Mouse (Mus musculus): ENCODE results near the gene Plscr3. TPM values are rescaled to one million over a fixed set of nuclear protein-coding genes. Genes with fewer than 3 reads are reported as not detected.

The Plscr3 gene
- polyA plus RNA-seq, 1 experiment from 2014 or later: 65.9 TPM

DNA sequence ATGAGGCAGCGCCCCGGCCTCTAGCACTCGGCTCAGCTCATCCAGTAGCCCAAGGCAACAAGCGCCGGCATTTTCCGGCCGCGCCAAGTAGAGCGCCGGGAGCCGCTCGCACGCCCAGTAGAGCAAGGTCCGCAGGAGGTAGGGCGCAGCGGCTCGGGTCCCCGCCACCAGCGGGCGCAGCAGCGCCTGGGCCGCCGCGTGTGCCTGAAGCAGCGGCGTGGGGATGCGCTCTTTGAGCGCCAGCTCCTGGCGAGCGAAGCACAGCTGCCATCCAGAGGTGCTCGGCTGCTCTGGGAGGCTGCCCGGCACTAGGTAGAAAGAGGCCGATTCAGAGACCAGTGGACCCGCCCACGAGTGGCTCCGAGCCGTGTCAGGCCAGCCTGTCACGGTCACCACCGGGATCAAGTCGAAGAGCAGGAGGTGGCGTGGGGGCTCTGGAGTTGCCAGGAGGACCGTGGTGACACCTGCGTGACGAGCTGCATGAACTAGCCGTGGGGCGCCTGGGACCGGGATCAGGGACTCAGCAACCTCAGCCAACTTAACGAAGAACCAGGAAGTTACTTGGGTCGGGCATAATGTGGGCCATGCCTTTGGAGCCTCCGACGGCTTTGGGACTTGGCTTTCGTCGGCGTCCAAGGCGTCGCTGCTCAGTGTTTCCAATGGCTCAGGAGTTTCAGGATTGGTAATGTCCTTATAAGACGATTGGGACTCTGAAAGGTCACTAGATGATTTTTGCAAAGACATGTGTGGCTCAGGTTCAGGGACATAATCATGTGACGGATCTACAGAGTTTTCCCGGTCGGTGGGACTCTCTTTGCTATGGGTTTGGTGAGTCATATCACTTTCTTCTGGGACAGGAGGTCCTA lies 42.2 kb upstream of the Plscr3 start:
- peak overlapping the region; percentile 47 for H3K4me3 ChIP-seq (ENCODE audit: low read depth, low read length)
- H3K36me3 ChIP-seq (ENCODE audit: control insufficient read depth, insufficient read depth, low read length): no peaks in the 10 kb centered on the region
- no peaks in the 10 kb centered on the region for H3K9me3 ChIP-seq (replicated peaks; ENCODE audit: control insufficient read depth, low read length)
- ATAC-seq (replicated peaks; ENCODE audit: insufficient number of reproducible peaks, low FRiP score, low TSS enrichment): peak; percentile 67
- H3K27me3 ChIP-seq (ENCODE audit: control insufficient read depth, insufficient read depth, low read length): peaks cover 57% of the 10 kb centered on the region
- peak overlapping the region; percentile 98 for H3K4me2 ChIP-seq
- WGBS (ENCODE audit: insufficient replicate concordance): 2% methylated on average over 58 of the region's 60 CpGs
- peaks cover 37% of the 10 kb centered on the region for H3K4me1 ChIP-seq (ENCODE audit: control insufficient read depth, insufficient read depth, low read length)
- H3K9ac ChIP-seq (ENCODE audit: low read depth, low read length): peak overlapping the region; percentile 73
- H3K27ac ChIP-seq (ENCODE audit: low read depth, low read length): no peak overlapping the region

- peak overlapping the region; percentile 47 for H3K4me3 ChIP-seq (ENCODE audit: low read depth, low read length)
- no peak for ATAC-seq (replicated peaks; ENCODE audit: insufficient number of reproducible peaks, low FRiP score, low TSS enrichment)
- H3K36me3 ChIP-seq (ENCODE audit: control insufficient read depth, insufficient read depth, low read length): no peaks in the 10 kb centered on the region
- 4% methylated on average over 12 of the region's 12 CpGs for whole genome bisulfite sequencing (ENCODE audit: insufficient replicate concordance)
- H3K27me3 ChIP-seq (ENCODE audit: control insufficient read depth, insufficient read depth, low read length): peaks cover 51% of the 10 kb centered on the region
- H3K9me3 ChIP-seq (replicated peaks; ENCODE audit: control insufficient read depth, low read length): no peaks in the 10 kb centered on the region
- H3K9ac ChIP-seq (ENCODE audit: low read depth, low read length): no peak overlapping the region
- H3K4me2 ChIP-seq: peak overlapping the region; percentile 98
- H3K27ac ChIP-seq (ENCODE audit: low read depth, low read length): no peak overlapping the region
- H3K4me1 ChIP-seq (ENCODE audit: control insufficient read depth, insufficient read depth, low read length): peaks cover 32% of the 10 kb centered on the region
These were observed 41.6 kb upstream of the Plscr3 start for GRCm38 (mm10) chr11:69804652-69804940.

DNA sequence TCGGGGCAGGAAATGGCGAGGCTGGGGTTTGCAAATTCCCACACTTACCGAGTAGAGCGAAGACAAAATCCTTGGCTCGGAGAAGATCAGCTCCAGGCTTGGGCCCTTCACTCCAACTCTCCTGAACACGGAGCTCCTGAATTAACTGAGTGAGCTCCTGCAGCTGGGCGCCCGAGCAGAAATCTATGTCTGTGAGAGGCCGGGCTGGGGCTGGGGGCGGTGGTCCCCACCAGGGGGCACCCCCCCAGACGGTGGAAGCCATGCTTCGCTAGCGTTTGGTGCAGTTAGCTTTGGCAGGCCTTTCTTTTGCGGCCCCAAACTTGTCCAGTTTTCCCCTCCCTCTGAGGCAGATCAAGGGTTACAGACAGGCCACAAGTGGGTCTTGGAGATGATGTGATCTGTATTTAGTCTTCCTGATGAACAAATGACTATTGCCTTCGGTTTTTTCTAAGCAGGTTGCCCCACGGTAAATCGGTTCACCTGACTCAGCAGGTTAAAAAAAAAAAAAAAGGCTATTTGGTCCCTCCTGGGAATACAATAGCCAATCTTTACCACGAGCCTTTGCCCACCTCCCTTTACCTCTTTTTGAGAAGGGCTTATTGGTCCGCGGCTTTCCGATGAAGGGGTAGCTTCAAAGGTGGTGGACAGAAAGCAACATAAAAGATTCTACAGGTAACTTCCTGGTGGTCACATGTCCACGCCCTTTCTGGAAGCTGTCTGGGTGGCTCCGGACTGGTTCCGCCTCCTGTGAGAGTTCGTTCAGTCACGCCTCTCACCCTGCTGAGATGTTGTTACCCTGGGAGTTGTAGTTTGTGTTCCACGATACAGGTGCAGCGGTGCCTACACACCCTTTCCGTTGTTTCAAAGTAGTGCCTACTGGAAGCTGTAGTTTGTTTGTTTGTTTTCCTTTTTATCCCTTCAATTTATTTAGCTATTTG lies 40.9 kb upstream of the Plscr3 start, which contains the start of gene Tmem102:
Tmem102 (minus strand) TSS at position 653 of the 938 bp plus-strand sequence.
- Histone ChIP-seq H3K4me2 (peak within 1 kb of the TSS; percentile 98), H3K9ac (ENCODE audit: low read depth, low read length) (no peak within 1 kb of the TSS), H3K36me3 (ENCODE audit: control insufficient read depth, insufficient read depth, low read length) (no peaks in the 10 kb centered on the region), H3K27ac (ENCODE audit: low read depth, low read length) (no peak within 1 kb of the TSS), H3K27me3 (ENCODE audit: control insufficient read depth, insufficient read depth, low read length) (peaks cover 47% of the 10 kb centered on the region), H3K9me3 (replicated peaks; ENCODE audit: control insufficient read depth, low read length) (no peaks in the 10 kb centered on the region), H3K4me1 (ENCODE audit: control insufficient read depth, insufficient read depth, low read length) (peaks cover 30% of the 10 kb centered on the region), H3K4me3 (ENCODE audit: low read depth, low read length) (peak within 1 kb of the TSS; percentile 47)
- no peak for ATAC-seq (replicated peaks; ENCODE audit: insufficient number of reproducible peaks, low FRiP score, low TSS enrichment)
- WGBS (ENCODE audit: insufficient replicate concordance): 7% methylated on average over 29 of the region's 29 CpGs

DNA sequence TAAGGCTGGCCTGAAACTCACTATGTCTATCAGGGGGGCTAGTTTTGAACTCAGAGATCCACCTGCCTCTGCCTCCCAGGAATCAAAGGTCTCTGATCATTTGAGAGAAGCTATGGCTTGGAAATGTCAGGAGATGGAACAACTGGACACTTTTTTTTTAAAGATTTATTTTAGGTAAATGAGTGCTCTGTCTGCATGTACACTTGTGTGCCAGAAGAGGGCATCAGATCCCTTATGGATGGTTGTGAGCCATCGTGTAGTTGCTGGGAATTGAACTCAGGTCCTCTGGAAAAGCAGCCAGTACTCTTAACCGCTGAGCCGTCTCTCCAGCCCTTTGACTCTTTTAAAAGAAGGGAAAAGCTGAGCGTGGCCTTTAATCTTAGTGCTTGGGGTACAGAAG lies 39.8 kb upstream of the Plscr3 start:
- H3K4me3 ChIP-seq (ENCODE audit: low read depth, low read length): no peak overlapping the region
- H3K36me3 ChIP-seq (ENCODE audit: control insufficient read depth, insufficient read depth, low read length): no peaks in the 10 kb centered on the region
- peaks cover 23% of the 10 kb centered on the region for H3K4me1 ChIP-seq (ENCODE audit: control insufficient read depth, insufficient read depth, low read length)
- ATAC-seq (replicated peaks; ENCODE audit: insufficient number of reproducible peaks, low FRiP score, low TSS enrichment): no peak
- no peaks in the 10 kb centered on the region for H3K9me3 ChIP-seq (replicated peaks; ENCODE audit: control insufficient read depth, low read length)
- WGBS (ENCODE audit: insufficient replicate concordance): 69% methylated on average over 4 of the region's 4 CpGs
- no peak overlapping the region for H3K4me2 ChIP-seq
- H3K27me3 ChIP-seq (ENCODE audit: control insufficient read depth, insufficient read depth, low read length): peaks cover 37% of the 10 kb centered on the region
- H3K9ac ChIP-seq (ENCODE audit: low read depth, low read length): no peak overlapping the region
- H3K27ac ChIP-seq (ENCODE audit: low read depth, low read length): no peak overlapping the region

DNA sequence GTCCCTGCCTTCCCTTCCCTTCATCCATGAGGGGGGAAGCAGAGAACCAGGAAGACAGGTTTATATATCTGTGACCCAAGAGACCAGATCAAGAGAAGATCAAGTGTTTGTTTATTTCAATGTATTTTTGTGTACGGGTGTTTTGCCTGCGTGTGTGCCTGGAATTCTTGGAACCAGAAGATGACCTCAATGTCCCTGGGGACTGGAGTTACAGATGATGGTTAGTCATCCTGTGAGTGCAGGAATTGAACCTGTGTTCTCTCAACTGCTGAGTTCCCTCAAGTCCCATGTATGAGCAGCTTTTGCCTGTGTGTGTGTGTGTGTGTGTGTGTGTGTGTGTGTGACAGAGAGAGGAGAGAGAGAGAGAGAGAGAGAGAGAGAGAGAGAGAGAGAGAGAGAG lies 38.5 kb upstream of the Plscr3 start:
- Histone ChIP-seq H3K4me1 (ENCODE audit: control insufficient read depth, insufficient read depth, low read length) (peaks cover 20% of the 10 kb centered on the region), H3K27ac (ENCODE audit: low read depth, low read length) (no peak overlapping the region), H3K9ac (ENCODE audit: low read depth, low read length) (no peak overlapping the region), H3K9me3 (replicated peaks; ENCODE audit: control insufficient read depth, low read length) (no peaks in the 10 kb centered on the region), H3K4me3 (ENCODE audit: low read depth, low read length) (no peak overlapping the region), H3K36me3 (ENCODE audit: control insufficient read depth, insufficient read depth, low read length) (no peaks in the 10 kb centered on the region), H3K27me3 (ENCODE audit: control insufficient read depth, insufficient read depth, low read length) (peaks cover 25% of the 10 kb centered on the region), H3K4me2 (no peak overlapping the region)
- no peak for ATAC-seq (replicated peaks; ENCODE audit: insufficient number of reproducible peaks, low FRiP score, low TSS enrichment)
- whole genome bisulfite sequencing (ENCODE audit: insufficient replicate concordance): 81% methylated on average over 2 of the region's 2 CpGs

GRCm38 (mm10) chr11:69810280-69810679 lies 35.9 kb upstream of the Plscr3 start:
- ATAC-seq (replicated peaks; ENCODE audit: insufficient number of reproducible peaks, low FRiP score, low TSS enrichment): no peak
- Histone ChIP-seq H3K36me3 (ENCODE audit: control insufficient read depth, insufficient read depth, low read length) (no peaks in the 10 kb centered on the region), H3K4me2 (no peak overlapping the region), H3K27ac (ENCODE audit: low read depth, low read length) (no peak overlapping the region), H3K9me3 (replicated peaks; ENCODE audit: control insufficient read depth, low read length) (no peaks in the 10 kb centered on the region), H3K9ac (ENCODE audit: low read depth, low read length) (no peak overlapping the region), H3K4me3 (ENCODE audit: low read depth, low read length) (no peak overlapping the region), H3K4me1 (ENCODE audit: control insufficient read depth, insufficient read depth, low read length) (no peaks in the 10 kb centered on the region), H3K27me3 (ENCODE audit: control insufficient read depth, insufficient read depth, low read length) (peaks cover 6% of the 10 kb centered on the region; the same call in 1 of the 2 replicates)

DNA sequence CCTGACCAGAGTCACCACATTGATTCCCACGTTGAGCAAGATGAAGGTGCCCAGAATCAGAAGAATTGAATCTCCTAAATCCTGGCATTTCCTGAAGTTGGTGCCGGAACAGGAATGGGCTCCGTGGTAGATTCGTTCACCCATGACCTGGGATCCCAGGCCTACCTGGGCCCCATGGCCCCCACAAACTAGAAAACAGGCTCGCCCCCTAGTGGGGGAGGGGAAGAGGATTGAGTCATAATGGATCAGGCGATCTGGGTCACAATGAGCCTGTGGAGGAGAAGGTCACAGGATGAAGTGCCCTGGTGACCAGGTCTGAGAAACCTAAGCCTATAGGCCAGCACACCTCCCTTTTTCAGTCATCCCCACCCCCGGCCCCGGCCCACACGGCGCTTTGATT lies 31.0 kb upstream of the Plscr3 start, which contains the start of gene Gm39566:
Gm39566 (minus strand) TSS at position 144 of the 400 bp plus-strand sequence.
- Histone ChIP-seq H3K4me3 (ENCODE audit: low read depth, low read length) (no peak within 1 kb of the TSS), H3K9ac (ENCODE audit: low read depth, low read length) (no peak within 1 kb of the TSS), H3K4me1 (ENCODE audit: control insufficient read depth, insufficient read depth, low read length) (no peaks in the 10 kb centered on the region), H3K27ac (ENCODE audit: low read depth, low read length) (no peak within 1 kb of the TSS), H3K27me3 (ENCODE audit: control insufficient read depth, insufficient read depth, low read length) (0 out of 2 replicates have a peak, but pooled peaks cover 2% of the 10 kb centered on the region), H3K4me2 (no peak within 1 kb of the TSS), H3K9me3 (replicated peaks; ENCODE audit: control insufficient read depth, low read length) (no peaks in the 10 kb centered on the region), H3K36me3 (ENCODE audit: control insufficient read depth, insufficient read depth, low read length) (no peaks in the 10 kb centered on the region)
- no peak for ATAC-seq (replicated peaks; ENCODE audit: insufficient number of reproducible peaks, low FRiP score, low TSS enrichment)
- WGBS (ENCODE audit: insufficient replicate concordance): 52% methylated on average over 10 of the region's 10 CpGs

- H3K4me1 ChIP-seq (ENCODE audit: control insufficient read depth, insufficient read depth, low read length): no peaks in the 10 kb centered on the region
- no peaks in the 10 kb centered on the region for H3K9me3 ChIP-seq (replicated peaks; ENCODE audit: control insufficient read depth, low read length)
- ATAC-seq (replicated peaks; ENCODE audit: insufficient number of reproducible peaks, low FRiP score, low TSS enrichment): no peak
- 0 out of 2 replicates have a peak, but pooled peaks cover 2% of the 10 kb centered on the region for H3K27me3 ChIP-seq (ENCODE audit: control insufficient read depth, insufficient read depth, low read length)
- H3K27ac ChIP-seq (ENCODE audit: low read depth, low read length): no peak overlapping the region
- no peak overlapping the region for H3K9ac ChIP-seq (ENCODE audit: low read depth, low read length)
- no peak overlapping the region for H3K4me2 ChIP-seq
- 89% methylated on average over 12 of the region's 12 CpGs for WGBS (ENCODE audit: insufficient replicate concordance)
- no peak overlapping the region for H3K4me3 ChIP-seq (ENCODE audit: low read depth, low read length)
- no peaks in the 10 kb centered on the region for H3K36me3 ChIP-seq (ENCODE audit: control insufficient read depth, insufficient read depth, low read length)
These were observed 29.7 kb upstream of the Plscr3 start for GRCm38 (mm10) chr11:69816520-69816919.
